Mouse (Mus musculus) hindbrain, postnatal 0 days (tissue): ENCODE results near the gene Rps6kl1. TPM values are rescaled to one million over a fixed set of nuclear protein-coding genes. Genes with fewer than 3 reads are reported as not detected.

Experiments used
- ATAC-seq: fragments of 200-750 bp; cut with Nextera tagmentation; 2 replicates; pipeline ENCODE4 v1.8.0; 2017; ENCODE audit warnings: mild to moderate bottlenecking, moderate TSS enrichment, moderate library complexity
- DNase-seq: peaks from one replicate; pipeline ENCODE4 v3.0.0-alpha.2; 2015; ENCODE audit warnings: low spot score
- H3K27ac ChIP-seq: fragments of 300-500 bp; sonication (generic); 2 replicates; pipeline ENCODE4 v1.5.1; 2014; ENCODE audit warnings: mild to moderate bottlenecking
- H3K27me3 ChIP-seq: fragments of 300-500 bp; sonication (generic); 2 replicates; pipeline ENCODE4 v1.6.1; 2014; ENCODE audit warnings: low read length, mixed read lengths; ENCODE audit not compliant: insufficient read depth
- H3K36me3 ChIP-seq: fragments of 300-500 bp; sonication (generic); 2 replicates; pipeline ENCODE4 v1.6.1; 2014; ENCODE audit warnings: low read length, mixed read lengths; ENCODE audit not compliant: insufficient read depth
- H3K4me1 ChIP-seq: fragments of 300-500 bp; sonication (generic); 2 replicates; pipeline ENCODE4 v1.6.1; 2014; ENCODE audit warnings: antibody characterized with exemption, low read length, mixed read lengths; ENCODE audit not compliant: insufficient read depth
- H3K4me2 ChIP-seq: fragments of 300-500 bp; sonication (generic); 2 replicates; pipeline ENCODE4 v1.6.1; 2014; ENCODE audit warnings: low read depth, mild to moderate bottlenecking, low read length, moderate library complexity, mixed read lengths
- H3K4me3 ChIP-seq: fragments of 300-500 bp; sonication (generic); 2 replicates; pipeline ENCODE4 v1.5.1; 2014; ENCODE audit warnings: low read length
- H3K9ac ChIP-seq: fragments of 300-500 bp; sonication (generic); replicated peaks from 2 replicates; pipeline ENCODE4 v1.6.1; 2014; ENCODE audit warnings: mild to moderate bottlenecking, low read length, moderate library complexity, mixed read lengths
- H3K9me3 ChIP-seq: fragments of 300-500 bp; sonication (generic); 2 replicates; pipeline ENCODE4 v1.6.1; 2016; ENCODE audit warnings: low read length, mixed read lengths
- CTCF ChIP-seq: IDR thresholded peaks from 2 replicates; pipeline ENCODE4 v1.5.1; 2016; ENCODE audit warnings: antibody characterized with exemption, control low read depth, low read depth
- WGBS: fragments of 180-500 bp; shearing (Covaris S2); extraction: QIAGEN DNeasy Blood & Tissue Kit; methylation state at CpG from one replicate; pipeline ENCODE4 v1.1.7; 2014; 5-methylcytosine and 5-hydroxymethylcytosine counted together
- polyA plus RNA-seq: library from polyadenylated mRNA; unstranded; fragments of >200 nt; fragmentation: Nextera tagmentation; extraction: Ambion mirVana; gene quantifications from 2 replicates; pipeline ENCODE4 v1.2.1, GENCODE M21; 2015
- total RNA-seq: library from RNA; depleted of rRNA; stranded (reverse); fragments of >200 nt; gene quantifications from 2 replicates; pipeline ENCODE4 v1.2.3, GENCODE M21; 2014

Gene Rps6kl1
- total and polyA plus RNA-seq, 2 experiments from 2014 or later = 30.8 to 42.0 TPM

- ATAC-seq (peak; percentile 78), DNase-seq (peak; percentile 81)
- Histone ChIP-seq H3K27me3 (peaks cover 3% of the 10 kb centered on the region; the same call in 1 of the 2 replicates), H3K9ac (peak overlapping the region; percentile 10; the same call in 1 of the 2 replicates), H3K27ac (peak overlapping the region; percentile 67; the same call in 1 of the 2 replicates), H3K36me3 (no peaks in the 10 kb centered on the region), H3K4me3 (peak overlapping the region; percentile 32), H3K9me3 (no peaks in the 10 kb centered on the region), H3K4me2 (peak overlapping the region; percentile 64), H3K4me1 (peaks cover 25% of the 10 kb centered on the region)
- TF ChIP-seq CTCF = no peak
- WGBS = 17% methylated on average over 11 of the region's 11 CpGs
Measured at GRCm38 (mm10) chr12:85175926-85176845, 25.1 kb upstream of the Rps6kl1 start.

GRCm38 (mm10) chr12:85175087-85175675 lies 24.1 kb upstream of the Rps6kl1 start:
- Histone ChIP-seq H3K36me3 (no peaks in the 10 kb centered on the region), H3K9me3 (no peaks in the 10 kb centered on the region), H3K27me3 (peaks cover 3% of the 10 kb centered on the region; the same call in 1 of the 2 replicates), H3K27ac (peak overlapping the region; percentile 67; the same call in 1 of the 2 replicates), H3K4me2 (peak overlapping the region; percentile 64), H3K9ac (peak overlapping the region; percentile 10; the same call in 1 of the 2 replicates), H3K4me3 (peak overlapping the region; percentile 32), H3K4me1 (peaks cover 31% of the 10 kb centered on the region)
- peak; percentile 25 for DNase-seq
- WGBS = 38% methylated on average over 16 of the region's 16 CpGs
- peak; percentile 5; the same call in 1 of the 2 replicates for ATAC-seq
- TF ChIP-seq CTCF = no peak

GRCm38 (mm10) chr12:85174016-85174415 lies 23.0 kb upstream of the Rps6kl1 start:
- Histone ChIP-seq H3K4me3 (no peak overlapping the region), H3K27ac (no peak overlapping the region; the same call in 1 of the 2 replicates), H3K36me3 (no peaks in the 10 kb centered on the region), H3K4me1 (peaks cover 35% of the 10 kb centered on the region), H3K27me3 (peaks cover 3% of the 10 kb centered on the region; the same call in 1 of the 2 replicates), H3K9me3 (no peaks in the 10 kb centered on the region), H3K9ac (no peak overlapping the region; the same call in 1 of the 2 replicates), H3K4me2 (peak overlapping the region; percentile 64)
- TF ChIP-seq CTCF = no peak
- 49% methylated on average over 7 of the region's 7 CpGs for WGBS
- DNase-seq (peak; percentile 56), ATAC-seq (no peak)

GRCm38 (mm10) chr12:85170948-85171307 lies 19.9 kb upstream of the Rps6kl1 start:
- no peaks in the 10 kb centered on the region for H3K9me3 ChIP-seq
- WGBS = 70% methylated on average over 3 of the region's 3 CpGs
- H3K9ac ChIP-seq = no peak overlapping the region
- no peaks in the 10 kb centered on the region for H3K27me3 ChIP-seq
- H3K27ac ChIP-seq = peak overlapping the region; percentile 66
- H3K36me3 ChIP-seq = no peaks in the 10 kb centered on the region
- DNase-seq (no peak), ATAC-seq (no peak)
- no peak for TF ChIP-seq CTCF
- no peak overlapping the region for H3K4me3 ChIP-seq
- H3K4me1 ChIP-seq = peaks cover 20% of the 10 kb centered on the region
- H3K4me2 ChIP-seq = no peak overlapping the region

GRCm38 (mm10) chr12:85170284-85170947 lies 19.4 kb upstream of the Rps6kl1 start:
- TF ChIP-seq CTCF = no peak
- Histone ChIP-seq H3K9ac (no peak overlapping the region), H3K4me2 (no peak overlapping the region), H3K9me3 (no peaks in the 10 kb centered on the region), H3K27me3 (no peaks in the 10 kb centered on the region), H3K4me3 (no peak overlapping the region), H3K27ac (peak overlapping the region; percentile 66), H3K36me3 (no peaks in the 10 kb centered on the region), H3K4me1 (peaks cover 15% of the 10 kb centered on the region)
- ATAC-seq (peak; percentile 63), DNase-seq (peak; percentile 52)
- 68% methylated on average over 11 of the region's 11 CpGs for WGBS

GRCm38 (mm10) chr12:85169877-85170276 lies 18.8 kb upstream of the Rps6kl1 start:
- ATAC-seq = peak; percentile 90
- Histone ChIP-seq H3K9ac (no peak overlapping the region), H3K4me2 (no peak overlapping the region), H3K4me3 (no peak overlapping the region), H3K4me1 (peaks cover 14% of the 10 kb centered on the region), H3K27ac (peak overlapping the region; percentile 66), H3K36me3 (no peaks in the 10 kb centered on the region), H3K27me3 (no peaks in the 10 kb centered on the region), H3K9me3 (no peaks in the 10 kb centered on the region)
- WGBS = 32% methylated on average over 3 of the region's 3 CpGs
- TF ChIP-seq CTCF = no peak
- DNase-seq = peak; percentile 48
